Mouse (Mus musculus) ES-E14 (cell line): ENCODE measurements around the gene Tspan2. TPM values are rescaled to one million over a fixed set of nuclear protein-coding genes. Genes with fewer than 3 reads are reported as not detected.
A peak's percentile ranks its signal among the peaks of the same experiment; 100 is the strongest.

Source experiments
- DNase-seq: peaks from one replicate; pipeline ENCODE4 v3.0.0-alpha.2; 2013; ENCODE audit warnings: low read depth, low spot score
- H3K27ac ChIP-seq: 2 replicates; pipeline ENCODE4 v1.5.1; 2012; ENCODE audit warnings: low read depth, mild to moderate bottlenecking, low read length, moderate library complexity, mixed read lengths; ENCODE audit not compliant: poor library complexity, insufficient read depth, severe bottlenecking
- H3K36me3 ChIP-seq: 2 replicates; pipeline ENCODE4 v1.6.1; 2012; ENCODE audit warnings: mild to moderate bottlenecking, low read length, moderate library complexity, mixed read lengths; ENCODE audit not compliant: control insufficient read depth, poor library complexity, insufficient read depth, severe bottlenecking
- H3K4me1 ChIP-seq, 2 experiments: fragments of 150-350 bp in 1 of 2; sonication (generic) in 1 of 2; 2 replicates each; pipeline ENCODE4 v1.6.1; 2012; ENCODE audit warnings: low read length in 2 of 2, mild to moderate bottlenecking in 1 of 2, mixed read lengths in 1 of 2; ENCODE audit not compliant: control insufficient read depth in 2 of 2, insufficient read depth in 2 of 2, poor library complexity in 1 of 2
- H3K4me3 ChIP-seq, 2 experiments: fragments of 150-350 bp in 1 of 2; sonication (generic) in 1 of 2; 2 replicates each; pipeline ENCODE4 v1.5.1; 2012; ENCODE audit warnings: low read length in 2 of 2, low read depth in 1 of 2, mild to moderate bottlenecking in 1 of 2, mixed read lengths in 1 of 2; ENCODE audit not compliant: insufficient read depth in 1 of 2, poor library complexity in 1 of 2, severe bottlenecking in 1 of 2
- H3K9ac ChIP-seq: 2 replicates; pipeline ENCODE4 v1.6.1; 2012; ENCODE audit warnings: low read depth, mild to moderate bottlenecking, low read length, mixed read lengths; ENCODE audit not compliant: poor library complexity, insufficient read depth, severe bottlenecking
- H3K9me3 ChIP-seq: fragments of 150-350 bp; sonication (generic); 2 replicates; pipeline ENCODE4 v1.6.1; 2012; ENCODE audit warnings: low read depth, mild to moderate bottlenecking, low read length; ENCODE audit not compliant: control insufficient read depth, insufficient read depth
- CHD2 ChIP-seq: IDR thresholded peaks from 2 replicates; pipeline ENCODE4 v1.6.1; 2014; ENCODE audit warnings: mild to moderate bottlenecking, low read depth, low read length, inconsistent platforms
- HCFC1 ChIP-seq: IDR thresholded peaks from 2 replicates; pipeline ENCODE4 v1.6.1; 2012; ENCODE audit warnings: low read length, inconsistent platforms, borderline replicate concordance; ENCODE audit not compliant: insufficient read depth
- MAFK ChIP-seq: IDR thresholded peaks from 2 replicates; pipeline ENCODE4 v1.6.1; 2014; ENCODE audit warnings: mild to moderate bottlenecking, low read depth, low read length, inconsistent platforms; ENCODE audit not compliant: insufficient read depth
- ZC3H11A ChIP-seq: IDR thresholded peaks from 2 replicates; pipeline ENCODE4 v1.6.1; 2012; ENCODE audit warnings: low read depth, mild to moderate bottlenecking, inconsistent platforms, low read length, borderline replicate concordance
- ZNF384 ChIP-seq: IDR thresholded peaks from 2 replicates; pipeline ENCODE4 v1.6.1; 2012; ENCODE audit warnings: low read depth, low read length, inconsistent platforms
- in situ Hi-C, 2 experiments: fragments of 600-800 bp; cut with MboI; formaldehyde crosslinking; loops; one replicate each; pipeline ENCODE4 v1.15.1; 2025; ENCODE audit warnings: low sequenced_read_pairs in 2 of 2, inconsistent platforms in 1 of 2; ENCODE audit not compliant: unreplicated experiment in 2 of 2
- total RNA-seq: library from RNA; depleted of rRNA; stranded (reverse); fragments of 300-350 nt; gene quantifications from 2 replicates; pipeline ENCODE4 v1.2.3, GENCODE M21; 2012

Gene Tspan2
- total RNA-seq, 1 experiment: 23.2 TPM

GRCm38 (mm10) chr3:102708599-102708998, 25.7 kb upstream of the Tspan2 start:
- in situ Hi-C loops: loop anchor here in 1 of 2 experiments (10.0 kb wide), 1 partner anchor 96 kb away; no protein-coding TSS in a partner anchor
- Histone ChIP-seq H3K27ac (no peak overlapping the region), H3K9me3 (no peaks in the 10 kb centered on the region), H3K4me1 (no peaks in the 10 kb centered on the region), H3K4me3 (no peak overlapping the region), H3K36me3 (no peaks in the 10 kb centered on the region), H3K9ac (no peak overlapping the region)
- DNase-seq: no peak
- no peak for TF ChIP-seq CHD2
- TF ChIP-seq ZC3H11A: no peak
- TF ChIP-seq MAFK: no peak
- TF ChIP-seq ZNF384: no peak
- no peak for TF ChIP-seq HCFC1

- no peaks in the 10 kb centered on the region for H3K36me3 ChIP-seq
- H3K4me3 ChIP-seq: no peak overlapping the region
These were observed 19.2 kb upstream of the Tspan2 start for GRCm38 (mm10) chr3:102715066-102715584.

GRCm38 (mm10) chr3:102715839-102716238, 18.5 kb upstream of the Tspan2 start:
- no peak for TF ChIP-seq ZNF384
- TF ChIP-seq CHD2: no peak
- in situ Hi-C loops: no loop called here
- H3K9ac ChIP-seq: no peak overlapping the region
- no peak overlapping the region; the same call in 1 of the 2 replicates for H3K27ac ChIP-seq
- DNase-seq: no peak
- peaks cover 2% of the 10 kb centered on the region; the same call in 1 of the 2 replicates for H3K9me3 ChIP-seq
- H3K36me3 ChIP-seq: no peaks in the 10 kb centered on the region
- no peak overlapping the region for H3K4me3 ChIP-seq
- peaks cover 2 to 3% of the 10 kb centered on the region in 2 experiments; a peak in 2 of 4 replicates for H3K4me1 ChIP-seq

More at GRCm38 (mm10) chr3:102715066-102715584, 19.2 kb upstream of the Tspan2 start:
- peak; percentile 71 for DNase-seq
- in situ Hi-C loops: no loop called here
- Histone ChIP-seq H3K9me3 (peaks cover 2% of the 10 kb centered on the region; the same call in 1 of the 2 replicates), H3K4me1 (peaks cover 2 to 3% of the 10 kb centered on the region in 2 experiments; a peak in 2 of 4 replicates), H3K27ac (no peak overlapping the region), H3K9ac (no peak overlapping the region)
- TF ChIP-seq ZC3H11A (peak; percentile 71), ZNF384 (no peak), CHD2 (no peak), MAFK (no peak), HCFC1 (no peak)

- H3K36me3 ChIP-seq: no peaks in the 10 kb centered on the region
- peaks cover 2% of the 10 kb centered on the region; the same call in 1 of the 2 replicates for H3K9me3 ChIP-seq
- in situ Hi-C loops: no loop called here
- peak overlapping the region; percentile 96 for H3K27ac ChIP-seq
- TF ChIP-seq MAFK (no peak), CHD2 (peak; percentile 14; the same call in 1 of the 2 replicates), ZNF384 (peak; percentile 42; the same call in 1 of the 2 replicates), ZC3H11A (no peak), HCFC1 (no peak)
- DNase-seq: no peak
- no peak overlapping the region for H3K9ac ChIP-seq
- H3K4me3 ChIP-seq: no peak overlapping the region
- H3K4me1 ChIP-seq: peaks cover 2 to 3% of the 10 kb centered on the region in 2 experiments; a peak in 2 of 4 replicates
These were observed 16.6 kb upstream of the Tspan2 start for GRCm38 (mm10) chr3:102717586-102718285.
